In the genomic region with DNA sequence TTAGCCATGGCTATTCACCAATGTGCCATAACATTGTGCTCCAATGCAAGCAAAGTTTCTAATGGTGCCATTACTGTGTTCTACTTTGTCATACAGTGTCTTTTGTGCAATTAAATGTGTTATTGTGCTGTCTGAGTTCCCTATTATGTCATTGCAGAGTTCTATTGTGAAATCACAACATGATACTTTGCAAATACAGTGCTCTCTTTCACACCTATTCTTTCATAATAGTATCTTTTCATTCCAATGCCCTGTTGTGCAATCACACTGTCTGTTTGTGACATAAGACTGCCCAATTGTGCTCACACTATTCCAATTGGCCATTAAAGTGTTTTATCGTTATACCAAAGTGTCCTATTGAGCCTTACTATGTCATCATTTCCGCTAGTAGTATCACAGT, we compare ENCODE assay signal across 22 mouse cellular contexts.
A peak's percentile ranks its signal among the peaks of the same experiment; 100 is the strongest.
DNase-seq lines count a peak whose midpoint lies in the region; ATAC-seq and TF ChIP-seq lines count a peak whose summit lies in the region.
"Had no signal": no experiment of that assay in that cellular context is flagged by ENCODE, and none has a peak within 500 bp of the region (broad histone marks: within the 10 kb centered on the region; RNA-seq: fewer than 3 reads in every experiment).

No protein-coding gene starts in this region.

- H3K27me3 ChIP-seq in hindbrain, embryonic 14.5 days (ENCODE audit: control insufficient read depth, insufficient read depth, low read length), result no peaks in the 10 kb centered on the region
- H3K27me3 ChIP-seq: embryonic facial prominence, embryonic 13.5 days; embryonic facial prominence, embryonic 15.5 days; forebrain, embryonic 13.5 days; forebrain, embryonic 15.5 days had no signal

- TF ChIP-seq CTCF in layer of hippocampus, adult 2 months (conservative IDR thresholded peaks at IDR 0.05), result no peak

- H3K4me1 ChIP-seq in hindbrain, embryonic 14.5 days (replicated peaks; ENCODE audit: control insufficient read depth, insufficient read depth, low read length), result no peaks in the 10 kb centered on the region
- H3K4me1 ChIP-seq: embryonic facial prominence, embryonic 13.5 days; embryonic facial prominence, embryonic 15.5 days; forebrain, embryonic 13.5 days; forebrain, embryonic 15.5 days had no signal

- ATAC-seq in hematopoietic stem cell, adult 5-6 weeks (replicated peaks in 1 of 2; ENCODE audit: insufficient read depth in 1 of 2, low FRiP score in 2 of 2, low TSS enrichment in 1 of 2, low read depth in 1 of 2, poor library complexity in 2 of 2, severe bottlenecking in 2 of 2), result peak; percentile 22 to 25; a peak in 2 of 4 replicates
- peak; percentile 74 for ATAC-seq in megakaryocyte progenitor cell, adult 5-6 weeks (replicated peaks; ENCODE audit: poor library complexity)
- ATAC-seq in hindbrain, embryonic 14.5 days (ENCODE audit: low FRiP score), result no peak
- ATAC-seq: forebrain, embryonic 13.5 days; forebrain, embryonic 15.5 days; forebrain, postnatal 0 days had no signal

- DNase-seq in fat pad, adult 2 months (ENCODE audit: extremely low read depth, low read depth, low spot score), result peak; percentile 3
- peak; percentile 4 for DNase-seq in gonadal fat pad, adult 2 months (ENCODE audit: low read depth)
- DNase-seq in hindbrain, embryonic 14.5 days (ENCODE audit: low spot score), result no peak
- DNase-seq in layer of hippocampus, adult 2 months (ENCODE audit: low spot score in 2 of 2), result no peak
- no peak for DNase-seq in left cerebral cortex, adult 11 months (ENCODE audit: low spot score)
- DNase-seq: adrenal gland, adult 2 months; adrenal gland, postnatal 10 days; adrenal gland, postnatal 25 days; cerebellum, adult 11-12 months; cerebellum, adult 2 months; cerebellum, adult 9-10 months; cerebellum, postnatal 10 days; cerebellum, postnatal 25 days; embryo, embryonic 11 days; forebrain, postnatal 0 days had no signal

- WGBS in hindbrain, embryonic 14.5 days, result 93% methylated on average over 2 of the region's 2 CpGs

- no peak overlapping the region for H3K4me2 ChIP-seq in hindbrain, embryonic 14.5 days (replicated peaks)
- H3K4me2 ChIP-seq: embryonic facial prominence, embryonic 13.5 days; embryonic facial prominence, embryonic 15.5 days; forebrain, embryonic 13.5 days; forebrain, embryonic 15.5 days had no signal

- H3K9me3 ChIP-seq in hindbrain, embryonic 14.5 days (ENCODE audit: control insufficient read depth, low read length), result no peaks in the 10 kb centered on the region
- H3K9me3 ChIP-seq: embryonic facial prominence, embryonic 13.5 days; embryonic facial prominence, embryonic 15.5 days; forebrain, embryonic 13.5 days; forebrain, embryonic 15.5 days had no signal

- no peaks in the 10 kb centered on the region for H3K36me3 ChIP-seq in hindbrain, embryonic 14.5 days (replicated peaks; ENCODE audit: control insufficient read depth, insufficient read depth)
- H3K36me3 ChIP-seq: embryonic facial prominence, embryonic 13.5 days; embryonic facial prominence, embryonic 15.5 days; forebrain, embryonic 15.5 days had no signal

- H3K4me3 ChIP-seq in hindbrain, embryonic 14.5 days (replicated peaks; ENCODE audit: low read length), result no peak overlapping the region
- H3K4me3 ChIP-seq in layer of hippocampus, adult 2 months, result no peak overlapping the region
- H3K4me3 ChIP-seq: embryonic facial prominence, embryonic 13.5 days; embryonic facial prominence, embryonic 15.5 days; erythroblast, embryonic 14.5 days; forebrain, embryonic 13.5 days; forebrain, embryonic 15.5 days had no signal

- H3K27ac ChIP-seq in hindbrain, embryonic 14.5 days, result no peak overlapping the region
- no peak overlapping the region for H3K27ac ChIP-seq in layer of hippocampus, adult 2 months
- H3K27ac ChIP-seq: embryonic facial prominence, embryonic 13.5 days; embryonic facial prominence, embryonic 15.5 days; forebrain, embryonic 13.5 days; forebrain, embryonic 15.5 days had no signal

- no peak overlapping the region for H3K9ac ChIP-seq in hindbrain, embryonic 14.5 days
- H3K9ac ChIP-seq: embryonic facial prominence, embryonic 13.5 days; embryonic facial prominence, embryonic 15.5 days; forebrain, embryonic 13.5 days; forebrain, embryonic 15.5 days; forebrain, postnatal 0 days had no signal

Comparison
In these comparisons a context has a peak if more than half of its experiments do, and no peak if none do; other contexts are left out.
1. DNase-seq: peak in fat pad, adult 2 months (single experiment) and gonadal fat pad, adult 2 months (single experiment); none in hindbrain, embryonic 14.5 days (single experiment), layer of hippocampus, adult 2 months (0 of 2) and left cerebral cortex, adult 11 months (single experiment).